Mouse (Mus musculus) liver, adult 2 months (tissue): Measurements from ENCODE around the gene Il6ra. TPM values are rescaled to one million over a fixed set of nuclear protein-coding genes. Genes with fewer than 3 reads are reported as not detected.

Experiments
- DNase-seq: peaks from one replicate; pipeline ENCODE4 v3.0.0-alpha.2; 2011; ENCODE audit warnings: low read depth, low spot score; ENCODE audit errors: extremely low read depth
- H3K27ac ChIP-seq: fragments of 200-500 bp; replicated peaks from 2 replicates; pipeline ENCODE4 v1.5.1; 2012; ENCODE audit warnings: low read depth, mild to moderate bottlenecking, control low read depth, inconsistent platforms, low read length; ENCODE audit not compliant: insufficient read depth
- H3K27me3 ChIP-seq: fragments of 200-500 bp; 2 replicates; pipeline ENCODE4 v1.6.1; 2012; ENCODE audit warnings: mild to moderate bottlenecking, moderate library complexity, low read length, inconsistent platforms; ENCODE audit not compliant: control insufficient read depth, insufficient read depth
- H3K36me3 ChIP-seq: fragments of 200-500 bp; 2 replicates; pipeline ENCODE4 v1.6.1; 2012; ENCODE audit warnings: low read length, inconsistent platforms; ENCODE audit not compliant: control insufficient read depth, insufficient read depth
- H3K4me1 ChIP-seq: fragments of 200-500 bp; 2 replicates; pipeline ENCODE4 v1.6.1; 2011; ENCODE audit warnings: low read length; ENCODE audit not compliant: control insufficient read depth, insufficient read depth
- H3K4me3 ChIP-seq: fragments of 200-500 bp; 2 replicates; pipeline ENCODE4 v1.5.1; 2011; ENCODE audit warnings: low read depth, mild to moderate bottlenecking, control low read depth, low read length, moderate library complexity; ENCODE audit not compliant: insufficient read depth
- H3K79me2 ChIP-seq: fragments of 200-500 bp; 2 replicates; pipeline ENCODE4 v1.6.1; 2012; ENCODE audit warnings: inconsistent platforms, mild to moderate bottlenecking, low read length, moderate library complexity; ENCODE audit not compliant: control insufficient read depth, insufficient read depth
- H3K9ac ChIP-seq: fragments of 200-500 bp; 2 replicates; pipeline ENCODE4 v1.6.1; 2012; ENCODE audit warnings: low read depth, mild to moderate bottlenecking, control low read depth, inconsistent platforms, low read length
- CTCF ChIP-seq: fragments of 200-500 bp; IDR thresholded peaks from 2 replicates; pipeline ENCODE4 v1.5.1; 2011; ENCODE audit warnings: low read depth, low read length, control low read depth
- POLR2A ChIP-seq: fragments of 200-500 bp; IDR thresholded peaks from 2 replicates; pipeline ENCODE4 v1.6.1; 2011; ENCODE audit warnings: low read length, control low read depth; ENCODE audit not compliant: insufficient read depth; ENCODE audit errors: extremely low read depth
- whole genome bisulfite sequencing: fragments of 180-500 bp; shearing (Covaris S2); methylation state at CpG from one replicate; pipeline ENCODE4 v1.1.7; 2018; 5-methylcytosine and 5-hydroxymethylcytosine counted together
- polyA plus RNA-seq: library from polyadenylated mRNA; depleted of rRNA; stranded (reverse); fragments of >200 nt; gene quantifications from 2 replicates; pipeline ENCODE4 v1.2.3, GENCODE M21; 2012
- total RNA-seq: library from RNA; depleted of rRNA; stranded (reverse); fragments of >200 nt; gene quantifications from 2 replicates; pipeline ENCODE4 v1.2.3, GENCODE M21; 2014

The Il6ra gene
- total and polyA plus RNA-seq, 2 experiments: 10.5 to 15.4 TPM

DNA sequence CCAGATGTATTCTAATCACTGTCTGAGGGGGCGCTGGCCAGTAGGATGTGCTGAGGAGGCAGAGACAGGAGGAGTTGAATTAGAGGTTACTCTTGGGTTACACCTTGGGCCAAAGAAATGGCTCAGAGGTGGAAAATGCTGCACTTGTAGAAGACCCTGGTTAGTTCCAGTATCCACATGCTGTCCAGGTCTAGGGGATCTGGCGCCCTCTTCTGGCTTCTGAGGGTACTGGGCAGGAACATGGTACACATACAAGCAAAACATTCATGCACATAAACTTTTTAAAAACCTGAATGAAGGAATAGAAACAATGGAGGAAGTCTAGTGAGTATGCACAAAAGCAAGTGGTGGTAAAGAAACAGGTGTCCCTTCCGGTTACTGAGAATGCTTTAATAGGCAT lies 55.6 kb downstream of the Il6ra start:
- peaks cover 13% of the 10 kb centered on the region; the same call in 1 of the 2 replicates for H3K4me1 ChIP-seq

DNA sequence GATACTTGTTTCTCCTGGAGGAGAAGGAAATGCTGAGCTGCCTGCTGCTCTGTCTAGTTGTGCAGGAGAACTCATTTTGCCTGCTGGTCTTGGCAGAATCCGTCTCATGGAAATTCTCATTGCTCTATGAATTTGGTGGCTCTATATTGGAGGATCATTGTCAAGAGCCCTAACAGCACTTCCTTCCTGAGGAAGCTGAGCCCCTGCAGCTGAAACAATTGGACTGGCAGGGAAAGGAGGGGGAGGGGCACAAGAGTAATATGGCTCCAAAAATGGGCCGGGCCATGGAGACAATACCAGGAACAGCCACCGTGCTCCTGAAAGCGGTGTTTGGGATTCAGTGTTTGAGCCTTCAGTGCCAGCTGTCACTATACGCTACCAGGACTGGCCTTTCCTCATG lies 59.2 kb downstream of the Il6ra start:
- H3K27me3 ChIP-seq: no peaks in the 10 kb centered on the region
- WGBS: 77% methylated on average over 5 of the region's 5 CpGs
- H3K4me1 ChIP-seq: peaks cover 3% of the 10 kb centered on the region; the same call in 1 of the 2 replicates
- no peaks in the 10 kb centered on the region for H3K79me2 ChIP-seq
- DNase-seq: no peak
- TF ChIP-seq CTCF: peak; percentile 8; the same call in 1 of the 2 replicates
- no peak for TF ChIP-seq POLR2A
- no peak overlapping the region for H3K4me3 ChIP-seq
- H3K36me3 ChIP-seq: no peaks in the 10 kb centered on the region
- H3K9ac ChIP-seq: no peak overlapping the region
- H3K27ac ChIP-seq: peak overlapping the region; percentile 65

More for the DNA sequence above, 55.6 kb downstream of the Il6ra start:
- no peak overlapping the region for H3K4me3 ChIP-seq
- no peaks in the 10 kb centered on the region for H3K27me3 ChIP-seq
- no peak overlapping the region for H3K9ac ChIP-seq
- no peaks in the 10 kb centered on the region for H3K79me2 ChIP-seq
- TF ChIP-seq POLR2A (no peak), CTCF (peak; percentile 45; the same call in 1 of the 2 replicates)
- DNase-seq: no peak
- no peaks in the 10 kb centered on the region for H3K36me3 ChIP-seq
- 87% methylated on average over 3 of the region's 3 CpGs for WGBS
- H3K27ac ChIP-seq: no peak overlapping the region

DNA sequence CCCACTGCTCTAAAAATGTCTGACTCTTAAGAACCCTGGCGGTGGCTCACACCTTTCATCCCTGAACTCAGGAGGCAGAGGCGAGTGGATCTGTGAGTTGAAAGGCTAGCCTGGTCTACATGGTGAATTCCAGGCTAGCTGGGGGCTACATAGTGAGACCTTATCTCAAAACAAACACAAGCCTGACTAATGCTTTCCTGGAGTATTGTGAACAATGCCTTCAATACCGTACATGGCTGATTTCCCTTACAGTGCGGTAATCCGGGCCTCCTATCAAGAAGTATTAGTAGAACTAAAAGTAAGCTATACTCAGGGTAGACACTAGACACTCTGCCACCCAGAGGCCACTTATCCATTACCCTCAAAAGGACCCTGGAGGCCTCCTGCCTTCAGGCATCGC lies 64.9 kb downstream of the Il6ra start:
- peaks cover 4% of the 10 kb centered on the region; the same call in 1 of the 2 replicates for H3K4me1 ChIP-seq
- no peaks in the 10 kb centered on the region for H3K27me3 ChIP-seq
- H3K9ac ChIP-seq: no peak overlapping the region
- DNase-seq: no peak
- TF ChIP-seq POLR2A (no peak), CTCF (no peak)
- H3K79me2 ChIP-seq: no peaks in the 10 kb centered on the region
- 88% methylated on average over 6 of the region's 6 CpGs for WGBS
- H3K36me3 ChIP-seq: no peaks in the 10 kb centered on the region
- H3K4me3 ChIP-seq: no peak overlapping the region
- peak overlapping the region; percentile 69 for H3K27ac ChIP-seq

GRCm38 (mm10) chr3:89847596-89847995 lies 65.4 kb downstream of the Il6ra start:
- Histone ChIP-seq H3K79me2 (no peaks in the 10 kb centered on the region), H3K36me3 (no peaks in the 10 kb centered on the region), H3K4me1 (peaks cover 4% of the 10 kb centered on the region; the same call in 1 of the 2 replicates), H3K9ac (no peak overlapping the region), H3K27me3 (no peaks in the 10 kb centered on the region), H3K4me3 (no peak overlapping the region), H3K27ac (peak overlapping the region; percentile 69)
- DNase-seq: peak; percentile 36
- 70% methylated on average over 6 of the region's 6 CpGs for WGBS
- TF ChIP-seq CTCF (no peak), POLR2A (no peak)

DNA sequence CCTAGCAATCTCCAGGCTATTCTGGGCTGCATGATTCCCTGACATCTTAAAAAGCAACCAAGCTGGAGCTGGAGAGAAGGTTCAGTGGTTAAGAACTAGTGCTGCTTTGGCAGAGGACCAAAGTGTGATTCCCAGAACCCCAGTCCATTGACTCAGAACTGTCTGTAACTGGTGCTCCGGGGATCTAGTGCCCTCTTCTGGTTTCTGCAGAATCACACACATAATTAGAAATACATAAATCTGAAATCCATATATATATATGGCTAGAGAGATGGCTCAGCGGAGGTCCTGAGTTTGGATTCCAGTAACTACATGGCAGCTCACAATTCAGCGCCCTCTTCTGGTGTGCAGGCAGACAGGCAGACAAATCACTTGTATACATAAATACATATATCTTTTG lies 65.9 kb downstream of the Il6ra start:
- no peak for TF ChIP-seq CTCF
- H3K27me3 ChIP-seq: no peaks in the 10 kb centered on the region
- no peak for DNase-seq
- WGBS: 73% methylated on average over 3 of the region's 3 CpGs
- peak overlapping the region; percentile 33 for H3K27ac ChIP-seq
- no peak overlapping the region for H3K9ac ChIP-seq
- H3K4me1 ChIP-seq: peaks cover 4% of the 10 kb centered on the region; the same call in 1 of the 2 replicates
- H3K36me3 ChIP-seq: no peaks in the 10 kb centered on the region
- no peak overlapping the region for H3K4me3 ChIP-seq
- no peaks in the 10 kb centered on the region for H3K79me2 ChIP-seq

- DNase-seq: no peak
- Histone ChIP-seq H3K36me3 (no peaks in the 10 kb centered on the region), H3K79me2 (no peaks in the 10 kb centered on the region), H3K27me3 (no peaks in the 10 kb centered on the region), H3K4me1 (peaks cover 4% of the 10 kb centered on the region; the same call in 1 of the 2 replicates), H3K4me3 (no peak overlapping the region), H3K27ac (no peak overlapping the region), H3K9ac (no peak overlapping the region)
- WGBS: 82% methylated on average over 9 of the region's 9 CpGs
- no peak for TF ChIP-seq POLR2A
- TF ChIP-seq CTCF: no peak
Measured at GRCm38 (mm10) chr3:89845814-89846213, 67.2 kb downstream of the Il6ra start.
